Mouse (Mus musculus): ENCODE data around the gene Syt6. TPM values are rescaled to one million over a fixed set of nuclear protein-coding genes. Genes with fewer than 3 reads are reported as not detected.

Gene Syt6
- polyA plus RNA-seq (2012), result not detected in 2 replicates

DNA sequence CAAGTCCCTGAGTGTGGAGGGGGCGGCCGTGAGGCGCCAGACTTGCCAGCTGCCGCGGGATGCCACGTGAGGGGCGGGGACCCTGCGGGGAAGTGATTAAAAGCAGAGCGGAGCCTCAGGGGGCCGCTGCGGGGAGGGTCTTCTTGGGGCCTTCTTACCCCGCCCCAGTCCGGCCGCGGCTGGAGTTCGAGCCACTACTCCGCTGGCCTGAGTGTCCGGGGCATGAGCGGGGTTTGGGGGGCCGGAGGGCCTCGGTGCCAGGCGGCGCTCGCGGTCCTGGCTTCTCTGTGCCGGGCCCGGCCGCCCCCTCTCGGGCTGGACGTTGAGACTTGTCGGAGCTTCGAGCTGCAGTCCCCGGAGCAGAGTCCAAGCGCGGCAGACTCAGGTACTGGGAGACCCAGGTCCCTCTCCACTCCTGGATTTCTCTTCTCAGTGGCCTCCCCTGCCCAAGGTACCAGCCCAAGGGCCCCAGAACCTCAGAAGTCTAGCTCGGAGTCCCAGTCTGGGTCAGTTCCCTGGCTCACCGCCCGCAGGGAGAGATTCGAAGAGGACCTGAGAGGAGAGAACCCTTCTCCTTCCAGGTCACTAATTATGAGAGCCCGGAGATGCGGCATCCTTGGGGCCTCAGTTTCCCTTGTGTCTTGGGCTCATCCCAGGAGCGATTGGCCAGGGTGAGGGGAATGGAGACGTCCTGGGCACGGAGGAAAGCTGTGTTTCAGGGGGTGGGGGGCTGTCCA lies at the start of gene Syt6:
Gene Syt6 (plus strand): TSS at position 76 of the 737 bp plus-strand sequence.
- no peak for TF ChIP-seq GATA1 (IDR thresholded peaks at IDR 0.05; ENCODE audit: low read length)

GRCm38 (mm10) chr3:103526201-103526704 lies 48.8 kb upstream of the Syt6 start:
- TF ChIP-seq GATA1 (IDR thresholded peaks at IDR 0.05; ENCODE audit: low read length), result no peak

DNA sequence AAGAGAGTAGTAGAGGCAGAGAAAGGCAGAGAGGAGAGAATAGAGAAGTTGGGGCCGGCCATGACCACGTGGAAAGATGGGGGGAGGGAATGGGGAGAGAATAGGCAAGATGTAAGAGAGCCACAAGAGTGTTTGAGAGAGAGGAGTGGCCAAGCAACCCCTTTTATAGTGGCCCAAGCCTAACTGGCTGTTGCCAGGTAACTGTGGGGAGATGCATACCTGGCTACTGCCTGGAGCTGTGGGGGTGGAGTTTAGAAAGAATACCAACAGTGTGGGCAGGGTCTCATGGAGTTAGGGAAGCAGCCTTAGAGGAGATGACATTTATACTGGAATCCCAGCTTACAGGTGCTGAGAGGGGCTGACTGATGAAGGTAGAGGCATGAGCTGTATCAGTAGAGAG lies 48.2 kb upstream of the Syt6 start:
- no peak for TF ChIP-seq GATA1 (IDR thresholded peaks at IDR 0.05; ENCODE audit: low read length)

DNA sequence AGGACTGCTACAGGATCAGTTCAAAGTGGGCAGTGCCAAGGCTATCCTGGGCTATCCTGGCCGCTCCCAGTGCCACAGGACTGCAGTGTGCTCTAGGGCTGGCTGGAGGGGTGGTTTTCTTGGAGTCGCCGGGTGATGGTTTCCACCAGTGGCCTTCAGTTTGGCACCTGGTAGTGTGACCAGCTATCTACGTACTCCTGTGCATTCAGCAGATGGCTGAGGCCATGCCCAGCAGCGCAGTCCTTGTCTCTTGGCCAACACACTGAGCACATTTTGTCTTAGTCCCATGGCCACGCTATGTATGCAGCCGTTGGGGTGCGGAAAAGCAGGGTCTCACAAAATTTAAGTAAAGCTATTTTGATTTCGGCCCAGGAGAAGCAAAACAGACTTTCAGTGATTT lies 41.0 kb upstream of the Syt6 start:
- no peak for TF ChIP-seq GATA1 (IDR thresholded peaks at IDR 0.05; ENCODE audit: low read length)

- TF ChIP-seq GATA1 (IDR thresholded peaks at IDR 0.05; ENCODE audit: low read length), result no peak
Observed at GRCm38 (mm10) chr3:103535207-103535606, 39.8 kb upstream of the Syt6 start.

DNA sequence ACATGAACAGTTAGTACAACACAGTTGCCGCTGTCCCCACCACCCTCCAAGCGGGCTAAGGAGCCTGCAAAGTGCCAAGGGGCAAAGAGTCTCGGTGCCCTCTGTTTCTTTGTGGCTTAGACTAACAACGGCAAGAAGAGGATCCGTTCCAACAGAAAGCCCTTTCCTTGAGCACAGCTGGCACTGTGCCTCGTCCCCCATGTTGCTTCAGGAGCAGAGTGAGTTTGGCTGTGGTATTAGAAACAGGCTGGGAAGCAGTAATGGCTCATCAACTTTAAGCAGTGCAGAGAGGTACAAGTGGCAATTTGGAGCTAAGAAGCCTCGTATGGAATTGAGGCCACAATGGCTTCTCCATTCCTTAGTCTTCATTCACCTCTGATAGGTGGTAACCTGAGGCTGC lies 35.9 kb upstream of the Syt6 start:
- TF ChIP-seq GATA1 (IDR thresholded peaks at IDR 0.05; ENCODE audit: low read length), result no peak

DNA sequence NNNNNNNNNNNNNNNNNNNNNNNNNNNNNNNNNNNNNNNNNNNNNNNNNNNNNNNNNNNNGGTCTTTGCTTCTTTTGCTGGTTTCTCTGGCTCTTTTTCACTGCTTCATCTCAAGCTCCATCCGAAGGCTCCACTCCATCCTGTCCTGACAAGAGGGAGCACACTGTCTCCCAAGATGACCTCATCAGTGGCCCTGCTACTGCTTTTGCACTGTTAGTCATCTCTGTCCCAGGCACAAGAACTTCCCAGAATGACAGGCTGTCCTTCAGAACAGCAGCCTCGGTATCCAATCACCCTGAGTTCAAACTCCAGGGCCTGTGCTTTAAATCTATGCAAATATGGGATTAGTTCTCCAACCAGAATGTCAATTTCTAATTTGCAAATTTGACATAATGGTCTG lies 28.9 kb upstream of the Syt6 start:
- TF ChIP-seq GATA1 (IDR thresholded peaks at IDR 0.05; ENCODE audit: low read length), result no peak

- TF ChIP-seq GATA1 (IDR thresholded peaks at IDR 0.05; ENCODE audit: low read length), result no peak
Observed at GRCm38 (mm10) chr3:103546626-103547025, 28.4 kb upstream of the Syt6 start.

DNA sequence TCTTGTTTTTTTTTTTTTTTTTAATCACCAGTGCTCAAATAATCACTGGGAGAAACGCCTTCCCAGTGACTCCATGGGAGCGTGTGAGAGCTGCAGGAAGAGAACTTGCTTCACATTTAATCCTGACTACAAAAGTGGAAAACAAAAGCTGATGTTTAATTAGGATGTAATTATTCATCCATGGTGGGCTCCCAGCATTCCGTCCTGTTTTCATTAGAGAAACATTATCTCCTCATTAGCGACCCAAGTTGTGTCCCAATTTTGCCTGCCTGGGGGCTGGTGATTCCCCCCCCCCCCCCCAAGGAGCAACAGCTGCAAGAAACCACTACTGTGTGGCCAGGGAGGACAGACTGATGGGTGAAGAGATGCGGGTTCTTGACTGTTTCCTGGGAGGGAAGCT lies 24.8 kb upstream of the Syt6 start:
- TF ChIP-seq GATA1 (IDR thresholded peaks at IDR 0.05; ENCODE audit: low read length), result no peak

DNA sequence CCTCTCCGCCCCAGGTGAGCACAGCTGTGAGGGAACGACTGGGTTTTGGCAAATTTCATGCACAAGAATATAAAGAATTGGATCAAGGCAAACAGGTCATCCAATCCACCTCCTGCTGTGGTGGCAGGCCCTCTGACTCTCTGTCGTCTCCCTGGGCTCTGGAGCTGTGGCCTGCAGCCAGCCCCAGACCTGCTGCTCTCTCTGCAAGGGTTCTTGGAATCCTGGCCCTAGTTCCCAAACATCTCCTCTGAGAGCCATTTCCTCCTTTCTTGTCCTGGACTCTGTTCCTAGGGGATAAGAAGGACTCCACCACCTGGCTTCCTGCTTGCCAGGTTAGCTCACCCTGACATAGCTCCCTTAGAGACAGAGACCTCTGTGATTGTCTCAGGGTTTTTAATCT lies 7.8 kb upstream of the Syt6 start:
- no peak for TF ChIP-seq GATA1 (IDR thresholded peaks at IDR 0.05; ENCODE audit: low read length)

DNA sequence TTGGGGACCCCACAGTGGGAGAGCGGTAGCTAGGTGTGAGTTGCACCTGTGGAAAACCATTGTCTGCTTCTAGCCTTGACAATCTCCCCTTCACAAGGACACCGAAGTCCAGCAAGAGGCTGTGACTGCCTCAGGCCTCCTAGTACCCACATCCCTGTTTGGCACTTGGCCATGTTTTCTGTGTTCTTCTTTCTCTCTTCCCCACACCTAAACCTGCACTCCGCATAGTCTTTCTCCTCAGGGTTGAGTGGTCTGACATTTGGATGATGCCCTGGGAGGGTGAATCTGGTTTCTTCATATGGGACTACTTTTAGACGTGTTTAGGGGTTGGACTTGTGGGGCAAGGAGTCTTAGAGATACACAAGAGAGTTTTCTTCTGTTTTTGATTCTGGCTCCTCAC lies 2.5 kb upstream of the Syt6 start:
- no peak for TF ChIP-seq GATA1 (IDR thresholded peaks at IDR 0.05; ENCODE audit: low read length)

DNA sequence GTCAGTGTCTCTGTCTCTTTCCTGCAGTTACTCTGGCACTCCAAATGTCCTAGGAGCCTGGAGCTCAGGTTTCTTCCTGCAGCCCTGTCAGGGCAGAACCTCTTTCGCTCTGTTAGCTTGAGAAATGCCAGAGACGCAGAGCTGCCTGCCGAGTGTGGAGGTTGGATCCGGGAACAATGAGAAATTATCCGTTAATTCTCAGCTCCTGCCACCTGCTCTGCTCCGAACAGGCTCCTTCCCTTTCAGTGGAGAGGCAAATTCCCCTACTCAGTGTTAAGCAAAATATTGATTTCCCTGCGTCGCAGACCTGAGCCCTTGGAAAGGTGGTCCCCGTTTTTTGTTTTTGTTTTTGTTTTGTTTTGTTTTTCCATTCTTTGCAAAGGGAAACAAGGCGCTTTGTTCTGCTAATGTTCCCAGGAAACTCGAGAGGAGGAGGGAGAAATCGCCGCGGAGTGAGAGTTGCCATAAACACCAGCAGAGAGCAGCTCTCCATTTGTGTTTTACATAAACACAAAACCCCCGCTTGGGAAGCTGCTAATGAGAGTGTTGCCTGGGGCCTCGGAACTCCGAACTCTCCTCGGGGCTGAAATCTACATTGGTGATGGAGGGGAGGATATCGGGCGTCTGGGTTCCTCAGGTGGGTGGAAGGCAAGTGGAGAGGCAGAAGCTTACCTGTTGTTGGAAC lies 1.8 kb upstream of the Syt6 start:
- no peak for TF ChIP-seq GATA1 (IDR thresholded peaks at IDR 0.05; ENCODE audit: low read length)

DNA sequence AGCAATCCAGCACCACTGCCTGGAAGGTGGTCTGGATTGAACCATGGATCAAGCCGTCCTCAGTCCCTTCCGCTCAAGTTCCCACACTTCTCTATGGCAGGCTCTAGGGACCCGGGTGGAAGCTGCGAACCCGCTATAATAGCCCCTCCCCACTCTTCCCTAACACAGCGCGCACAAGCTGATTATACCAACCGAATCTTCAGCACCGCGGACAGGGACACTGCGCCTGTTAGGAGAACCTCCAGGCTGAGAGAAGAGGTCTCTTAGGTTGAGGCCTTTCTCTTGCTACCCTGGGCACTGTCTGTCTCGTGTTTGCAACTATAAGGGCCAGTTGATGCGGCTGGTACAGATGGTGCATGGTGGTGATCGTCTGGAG lies 1.3 kb upstream of the Syt6 start:
- TF ChIP-seq GATA1 (IDR thresholded peaks at IDR 0.05; ENCODE audit: low read length), result no peak

- no peak for TF ChIP-seq GATA1 (IDR thresholded peaks at IDR 0.05; ENCODE audit: low read length)
Observed at GRCm38 (mm10) chr3:103574566-103575155, 370 bp upstream of the Syt6 start.

- TF ChIP-seq GATA1 (IDR thresholded peaks at IDR 0.05; ENCODE audit: low read length), result no peak
Observed at GRCm38 (mm10) chr3:103575893-103576641, 1.0 kb downstream of the Syt6 start.

- TF ChIP-seq GATA1 (IDR thresholded peaks at IDR 0.05; ENCODE audit: low read length), result no peak
Observed at GRCm38 (mm10) chr3:103587136-103587535, 12.1 kb downstream of the Syt6 start.
